Mouse (Mus musculus) spleen, postnatal 10 days (tissue): ENCODE measurements around the gene Proser3.

Source experiments
- DNase-seq, 2 experiments: peaks; one replicate each; pipeline ENCODE4 v3.0.0; 2021 to 2022; ENCODE audit warnings: low spot score in 2 of 2

The Proser3 gene

GRCm38 (mm10) chr7:30552102-30553020, at the start of gene Proser3, which contains the start of gene Hspb6:
Proser3 (minus strand) TSS chr7:30552299.
Hspb6 (plus strand) TSS chr7:30552178.
- DNase-seq, result peak; percentile 97 to 98

GRCm38 (mm10) chr7:30600651-30601050, 48.6 kb upstream of the Proser3 start:
- no peak for DNase-seq

- peak; percentile 53 to 86 for DNase-seq
Measured at GRCm38 (mm10) chr7:30599933-30600353, 47.8 kb upstream of the Proser3 start.

- DNase-seq, result no peak
Measured at GRCm38 (mm10) chr7:30598786-30599185, 46.7 kb upstream of the Proser3 start, which contains the start of gene Zbtb32. Zbtb32 (minus strand) TSS chr7:30598909.

GRCm38 (mm10) chr7:30596811-30597210, 44.7 kb upstream of the Proser3 start:
- DNase-seq, result no peak

GRCm38 (mm10) chr7:30596093-30596492, 44.0 kb upstream of the Proser3 start:
- no peak for DNase-seq

GRCm38 (mm10) chr7:30594510-30595024, 42.5 kb upstream of the Proser3 start:
- no peak for DNase-seq

- no peak for DNase-seq
Measured at GRCm38 (mm10) chr7:30593579-30594509, 41.7 kb upstream of the Proser3 start.

- no peak for DNase-seq
Measured at GRCm38 (mm10) chr7:30592772-30593423, 40.8 kb upstream of the Proser3 start.

- DNase-seq, result no peak
Measured at GRCm38 (mm10) chr7:30591605-30591951, 39.5 kb upstream of the Proser3 start.

- no peak for DNase-seq
Measured at GRCm38 (mm10) chr7:30590927-30591604, 39.0 kb upstream of the Proser3 start.

- peak; percentile 86 to 91 for DNase-seq
Measured at GRCm38 (mm10) chr7:30589435-30590301, 37.6 kb upstream of the Proser3 start.

GRCm38 (mm10) chr7:30588676-30589434, 36.8 kb upstream of the Proser3 start, which contains the start of gene Kmt2b:
Kmt2b (minus strand) TSS chr7:30588726.
- DNase-seq, result peak; percentile 89 to 95

- peak; percentile 71 to 83 for DNase-seq
Measured at GRCm38 (mm10) chr7:30587842-30588667, 36.0 kb upstream of the Proser3 start.

- no peak for DNase-seq
Measured at GRCm38 (mm10) chr7:30586455-30587020, 34.4 kb upstream of the Proser3 start.

GRCm38 (mm10) chr7:30585170-30585569, 33.1 kb upstream of the Proser3 start:
- no peak for DNase-seq

GRCm38 (mm10) chr7:30584339-30584738, 32.2 kb upstream of the Proser3 start:
- no peak for DNase-seq

- no peak for DNase-seq
Measured at GRCm38 (mm10) chr7:30581547-30581946, 29.4 kb upstream of the Proser3 start.
